Mouse (Mus musculus) MEL (cell line): Measurements from ENCODE around the gene Kl.

Experiments
- CTCF ChIP-seq, 3 experiments: IDR thresholded peaks in 2 of 3; conservative IDR thresholded peaks in 1 of 3; 2 replicates each; pipeline ENCODE4 v1.5.1; 2011 to 2012; ENCODE audit warnings: low read length in 3 of 3, low read depth in 2 of 3, mild to moderate bottlenecking in 2 of 3, improper control_type of control experiment in 1 of 3, inconsistent platforms in 1 of 3, mixed read lengths in 1 of 3, moderate library complexity in 1 of 3; ENCODE audit not compliant: control insufficient read depth in 1 of 3, insufficient read depth in 1 of 3, poor library complexity in 1 of 3, severe bottlenecking in 1 of 3
- GATA1 ChIP-seq: IDR thresholded peaks from 2 replicates; pipeline ENCODE4 v1.6.1; 2011; ENCODE audit warnings: low read depth, low read length, improper control_type of control experiment
- MAZ ChIP-seq: IDR thresholded peaks from 2 replicates; pipeline ENCODE4 v1.6.1; 2012; ENCODE audit warnings: low read depth, mild to moderate bottlenecking, inconsistent platforms, low read length, improper control_type of control experiment
- POLR2A ChIP-seq, 2 experiments: IDR thresholded peaks; 2 replicates each; pipeline ENCODE4 v1.6.1; 2011 to 2012; ENCODE audit warnings: low read length in 2 of 2, mild to moderate bottlenecking in 2 of 2, control low read depth in 1 of 2, improper control_type of control experiment in 1 of 2, low read depth in 1 of 2, moderate library complexity in 1 of 2; ENCODE audit not compliant: control insufficient read depth in 1 of 2, insufficient read depth in 1 of 2, poor library complexity in 1 of 2

- TF ChIP-seq CTCF (IDR thresholded peaks at IDR 0.05 in 2 of 3, conservative IDR thresholded peaks at IDR 0.05 in 1 of 3; ENCODE audit: control insufficient read depth in 1 of 3, insufficient read depth in 1 of 3, low read depth in 2 of 3, low read length in 3 of 3, poor library complexity in 1 of 3, severe bottlenecking in 1 of 3): no peak
- TF ChIP-seq POLR2A (IDR thresholded peaks at IDR 0.05; ENCODE audit: control insufficient read depth in 1 of 2, insufficient read depth in 1 of 2, low read depth in 1 of 2, low read length in 2 of 2, poor library complexity in 1 of 2): no peak
- TF ChIP-seq GATA1: no peak
- TF ChIP-seq MAZ: no peak
These were observed 82.5 kb downstream of the Kl start for GRCm38 (mm10) chr5:151034715-151035512.
